Mouse (Mus musculus) brain, adult 2 months (tissue): Measurements from ENCODE around the gene Rnf187.

ENCODE experiments used
- DNase-seq: peaks from one replicate; pipeline ENCODE4 v3.0.0; 2011; ENCODE audit warnings: low read depth, low spot score

Rnf187 gene

GRCm38 (mm10) chr11:58947798-58948528 lies 9.2 kb upstream of the Rnf187 start:
- DNase-seq = peak; percentile 83

GRCm38 (mm10) chr11:58947306-58947705 lies 8.6 kb upstream of the Rnf187 start:
- no peak for DNase-seq

GRCm38 (mm10) chr11:58944136-58944535 lies 5.4 kb upstream of the Rnf187 start:
- peak; percentile 60 for DNase-seq

GRCm38 (mm10) chr11:58939088-58939439 lies 348 bp upstream of the Rnf187 start:
- DNase-seq = no peak

- DNase-seq = no peak
Measured at GRCm38 (mm10) chr11:58937909-58938308, 807 bp downstream of the Rnf187 start.

- peak; percentile 46 for DNase-seq
Measured at GRCm38 (mm10) chr11:58931576-58931975, 7.1 kb downstream of the Rnf187 start.

GRCm38 (mm10) chr11:58930254-58930653 lies 8.5 kb downstream of the Rnf187 start:
- no peak for DNase-seq

GRCm38 (mm10) chr11:58929641-58930040 lies 9.1 kb downstream of the Rnf187 start:
- no peak for DNase-seq

GRCm38 (mm10) chr11:58929055-58929454 lies 9.7 kb downstream of the Rnf187 start:
- DNase-seq = no peak

GRCm38 (mm10) chr11:58927790-58928651 lies 10.7 kb downstream of the Rnf187 start:
- DNase-seq = peak; percentile 76

GRCm38 (mm10) chr11:58927053-58927452 lies 11.7 kb downstream of the Rnf187 start:
- no peak for DNase-seq

GRCm38 (mm10) chr11:58926651-58927050 lies 12.1 kb downstream of the Rnf187 start:
- no peak for DNase-seq

- no peak for DNase-seq
Measured at GRCm38 (mm10) chr11:58922420-58922819, 16.3 kb downstream of the Rnf187 start.

- DNase-seq = no peak
Measured at GRCm38 (mm10) chr11:58918759-58919158, 20.0 kb downstream of the Rnf187 start.

- no peak for DNase-seq
Measured at GRCm38 (mm10) chr11:58917745-58918366, 20.9 kb downstream of the Rnf187 start, which contains the start of gene Btnl10. Btnl10 (plus strand) TSS chr11:58917908.

GRCm38 (mm10) chr11:58916879-58917744 lies 21.6 kb downstream of the Rnf187 start:
- DNase-seq = peak; percentile 70

GRCm38 (mm10) chr11:58914461-58915028 lies 24.2 kb downstream of the Rnf187 start:
- DNase-seq = peak; percentile 58

GRCm38 (mm10) chr11:58913776-58914175 lies 24.9 kb downstream of the Rnf187 start:
- no peak for DNase-seq

- peak; percentile 69 for DNase-seq
Measured at GRCm38 (mm10) chr11:58904838-58905237, 33.9 kb downstream of the Rnf187 start.

- DNase-seq = no peak
Measured at GRCm38 (mm10) chr11:58904410-58904718, 34.4 kb downstream of the Rnf187 start.
